Mouse (Mus musculus) heart, embryonic 13.5 days (tissue): ENCODE measurements at regions not wholly inside any gene's neighbourhood (a gene's known extent, or its start where the extent isn't known, plus 50 kb on each side); places are given as distances from the start of the nearest gene placed in this dataset.

ENCODE experiments used
- ATAC-seq: fragments of 200-750 bp; cut with Nextera tagmentation; 2 replicates; pipeline ENCODE4 v1.8.0; 2017; ENCODE audit warnings: moderate TSS enrichment; ENCODE audit not compliant: insufficient number of reproducible peaks, low FRiP score, low TSS enrichment; ENCODE audit errors: extremely low read depth
- H3K27ac ChIP-seq: fragments of 300-500 bp; sonication (generic); replicated peaks from 2 replicates; pipeline ENCODE4 v1.5.1; 2015; ENCODE audit warnings: moderate library complexity, mild to moderate bottlenecking, inconsistent platforms
- H3K27me3 ChIP-seq: fragments of 300-500 bp; sonication (generic); replicated peaks from 2 replicates; pipeline ENCODE4 v1.6.1; 2015; ENCODE audit warnings: mild to moderate bottlenecking, inconsistent platforms
- H3K36me3 ChIP-seq: fragments of 300-500 bp; sonication (generic); 2 replicates; pipeline ENCODE4 v1.6.1; 2015; ENCODE audit warnings: mild to moderate bottlenecking, inconsistent platforms
- H3K4me1 ChIP-seq: fragments of 300-500 bp; sonication (generic); 2 replicates; pipeline ENCODE4 v1.6.1; 2015; ENCODE audit warnings: inconsistent platforms
- H3K4me2 ChIP-seq: fragments of 300-500 bp; sonication (generic); 2 replicates; pipeline ENCODE4 v1.6.1; 2015; ENCODE audit warnings: inconsistent platforms, mild to moderate bottlenecking, moderate library complexity
- H3K4me3 ChIP-seq: fragments of 300-500 bp; sonication (generic); 2 replicates; pipeline ENCODE4 v1.5.1; 2015; ENCODE audit warnings: moderate library complexity, mild to moderate bottlenecking, inconsistent platforms
- H3K9ac ChIP-seq: fragments of 300-500 bp; sonication (generic); 2 replicates; pipeline ENCODE4 v1.6.1; 2015; ENCODE audit warnings: inconsistent platforms, mild to moderate bottlenecking, moderate library complexity
- H3K9me3 ChIP-seq: fragments of 300-500 bp; sonication (generic); 2 replicates; pipeline ENCODE4 v1.6.1; 2016; ENCODE audit warnings: inconsistent platforms
- WGBS: fragments of 180-500 bp; shearing (Covaris S2); methylation state at CpG from one replicate; pipeline ENCODE4 v1.1.7; 2015; ENCODE audit warnings: mixed read lengths; 5-methylcytosine and 5-hydroxymethylcytosine counted together

DNA sequence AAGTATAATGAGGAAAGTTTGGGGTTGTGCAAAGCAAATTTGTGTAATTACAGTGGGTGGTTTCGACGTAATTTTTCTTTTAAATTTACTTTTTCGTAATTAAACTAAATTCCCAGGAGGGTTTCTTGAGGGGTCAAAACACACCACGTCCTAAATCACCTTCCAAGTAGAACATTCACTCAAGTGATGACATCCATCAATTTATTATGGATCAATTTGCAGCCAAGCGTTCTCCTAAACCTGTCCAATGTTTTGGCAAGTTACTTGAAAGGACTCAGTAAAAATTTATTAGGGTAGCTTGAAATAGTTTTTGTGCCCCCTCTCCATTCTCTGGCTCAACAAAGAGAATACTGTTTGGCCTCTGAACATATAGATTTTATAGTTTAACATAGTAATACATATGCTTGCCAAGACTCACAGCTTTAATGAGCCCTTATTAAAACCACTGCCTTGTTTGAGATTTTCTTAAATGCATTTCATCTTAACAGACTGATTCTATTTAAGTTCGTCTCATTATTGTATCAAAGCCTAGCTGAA lies 94.6 kb upstream of the Robo2 start:
- Histone ChIP-seq H3K36me3 (no peaks in the 10 kb centered on the region), H3K9me3 (no peaks in the 10 kb centered on the region), H3K4me2 (no peak overlapping the region), H3K27me3 (no peaks in the 10 kb centered on the region), H3K9ac (no peak overlapping the region), H3K4me3 (no peak overlapping the region), H3K27ac (no peak overlapping the region), H3K4me1 (peaks cover 6% of the 10 kb centered on the region)
- ATAC-seq, result no peak
- WGBS, result 76% methylated on average over 6 of the region's 6 CpGs

DNA sequence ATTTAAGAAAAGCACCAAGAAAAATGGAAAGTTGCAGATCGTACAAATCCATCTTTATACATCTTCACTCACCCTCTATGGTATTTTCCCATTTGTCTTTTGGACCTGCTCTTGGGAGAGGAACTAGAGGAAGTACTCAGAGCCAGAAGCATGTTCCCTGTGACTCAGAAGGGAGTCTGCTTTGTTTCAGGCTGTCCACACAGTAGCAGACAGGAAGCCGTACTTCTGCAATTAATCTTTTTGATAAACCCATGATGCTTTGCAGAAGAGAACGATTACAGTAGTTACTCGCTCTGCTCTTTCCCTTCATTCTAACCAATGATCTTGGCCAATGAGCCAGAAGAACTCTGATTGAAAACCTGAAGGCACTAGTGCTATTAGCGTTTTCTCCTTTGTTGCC lies 92.8 kb upstream of the Robo2 start:
- Histone ChIP-seq H3K27ac (peak overlapping the region; percentile 45; the same call in 1 of the 2 replicates), H3K4me3 (no peak overlapping the region), H3K9ac (no peak overlapping the region), H3K9me3 (no peaks in the 10 kb centered on the region), H3K36me3 (no peaks in the 10 kb centered on the region), H3K4me2 (0 out of 2 replicates have a peak overlapping the region, but pooled peaks have one; percentile 5), H3K27me3 (no peaks in the 10 kb centered on the region), H3K4me1 (peaks cover 6% of the 10 kb centered on the region)
- WGBS, result 15% methylated on average over 5 of the region's 5 CpGs
- ATAC-seq, result peak; percentile 54

DNA sequence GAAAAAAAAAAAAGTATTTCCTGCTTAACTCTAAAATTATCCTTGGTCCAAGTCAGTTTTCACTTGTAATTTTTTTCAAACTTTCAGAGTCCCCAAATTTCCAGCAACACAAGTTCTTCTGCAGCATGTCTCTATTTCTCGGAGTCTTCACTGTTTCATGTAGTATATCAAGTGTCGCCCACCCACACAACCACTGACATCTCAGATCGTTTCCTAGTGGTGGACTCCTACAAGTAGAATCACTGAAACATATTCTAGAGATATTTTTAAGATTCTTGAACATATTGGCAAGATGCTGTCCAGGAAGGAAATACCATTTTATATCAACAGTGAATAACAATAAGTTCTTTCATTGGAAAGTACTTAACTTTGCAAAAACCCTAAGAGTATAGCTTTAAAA lies 89.1 kb upstream of the Robo2 start:
- ATAC-seq, result no peak
- H3K36me3 ChIP-seq, result no peaks in the 10 kb centered on the region
- H3K27me3 ChIP-seq, result no peaks in the 10 kb centered on the region
- peaks cover 6% of the 10 kb centered on the region for H3K4me1 ChIP-seq
- no peaks in the 10 kb centered on the region for H3K9me3 ChIP-seq
- H3K27ac ChIP-seq, result no peak overlapping the region
- 67% methylated on average over 3 of the region's 3 CpGs for WGBS
- H3K9ac ChIP-seq, result no peak overlapping the region
- no peak overlapping the region for H3K4me3 ChIP-seq
- no peak overlapping the region for H3K4me2 ChIP-seq

- Histone ChIP-seq H3K4me3 (no peak overlapping the region), H3K4me1 (no peaks in the 10 kb centered on the region), H3K9me3 (no peaks in the 10 kb centered on the region), H3K27ac (no peak overlapping the region), H3K9ac (no peak overlapping the region), H3K36me3 (no peaks in the 10 kb centered on the region), H3K4me2 (no peak overlapping the region), H3K27me3 (no peaks in the 10 kb centered on the region)
- ATAC-seq, result no peak
- 66% methylated on average over 6 of the region's 6 CpGs for WGBS
Observed at GRCm38 (mm10) chr16:74467745-74468420, 56.3 kb upstream of the Robo2 start.

DNA sequence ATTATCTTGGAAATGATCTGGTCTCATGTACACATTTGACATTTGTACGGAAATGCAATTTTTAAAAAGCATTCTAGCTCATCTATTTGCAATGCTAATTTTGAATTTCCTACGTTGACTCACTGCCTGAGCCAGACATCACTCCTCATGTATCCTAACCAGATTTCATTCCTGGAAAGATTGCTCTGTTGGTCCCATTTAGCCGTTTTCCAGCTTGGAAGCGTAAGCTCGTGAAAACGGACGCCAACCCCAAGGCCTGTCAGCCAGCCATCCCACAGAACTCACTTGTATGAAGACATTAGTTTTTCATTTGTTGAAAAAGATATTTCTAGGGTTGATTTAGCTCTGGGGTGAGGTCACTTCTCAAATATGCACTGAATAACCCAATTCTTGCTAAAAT lies 55.5 kb upstream of the Robo2 start:
- Histone ChIP-seq H3K4me1 (no peaks in the 10 kb centered on the region), H3K36me3 (no peaks in the 10 kb centered on the region), H3K27ac (no peak overlapping the region), H3K4me2 (no peak overlapping the region), H3K27me3 (no peaks in the 10 kb centered on the region), H3K4me3 (no peak overlapping the region), H3K9ac (no peak overlapping the region), H3K9me3 (no peaks in the 10 kb centered on the region)
- no peak for ATAC-seq
- 63% methylated on average over 7 of the region's 7 CpGs for WGBS

DNA sequence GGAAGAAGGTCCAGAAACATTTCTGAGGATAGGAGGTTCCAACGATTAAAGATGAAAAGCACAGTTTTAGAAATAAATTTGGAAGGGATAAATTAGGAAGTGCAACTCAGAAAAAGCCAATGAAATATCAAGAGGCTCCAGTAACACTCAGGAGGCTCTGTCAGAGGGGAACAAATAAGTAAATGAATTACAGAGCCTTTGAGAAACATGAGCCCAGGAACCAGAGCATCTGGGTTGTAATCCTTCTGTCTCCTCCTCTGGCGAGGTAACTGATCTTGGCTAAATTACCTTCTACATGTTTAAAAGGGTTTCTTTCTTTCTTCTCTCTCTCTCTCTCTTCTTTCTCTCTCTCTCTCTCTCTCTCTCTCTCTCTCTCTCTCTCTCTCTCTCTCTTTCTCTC lies 53.2 kb upstream of the Robo2 start:
- Histone ChIP-seq H3K4me1 (no peaks in the 10 kb centered on the region), H3K27me3 (no peaks in the 10 kb centered on the region), H3K9ac (no peak overlapping the region), H3K9me3 (no peaks in the 10 kb centered on the region), H3K36me3 (no peaks in the 10 kb centered on the region), H3K27ac (no peak overlapping the region), H3K4me3 (no peak overlapping the region), H3K4me2 (no peak overlapping the region)
- no peak for ATAC-seq
- 64% methylated on average over 2 of the region's 2 CpGs for WGBS

DNA sequence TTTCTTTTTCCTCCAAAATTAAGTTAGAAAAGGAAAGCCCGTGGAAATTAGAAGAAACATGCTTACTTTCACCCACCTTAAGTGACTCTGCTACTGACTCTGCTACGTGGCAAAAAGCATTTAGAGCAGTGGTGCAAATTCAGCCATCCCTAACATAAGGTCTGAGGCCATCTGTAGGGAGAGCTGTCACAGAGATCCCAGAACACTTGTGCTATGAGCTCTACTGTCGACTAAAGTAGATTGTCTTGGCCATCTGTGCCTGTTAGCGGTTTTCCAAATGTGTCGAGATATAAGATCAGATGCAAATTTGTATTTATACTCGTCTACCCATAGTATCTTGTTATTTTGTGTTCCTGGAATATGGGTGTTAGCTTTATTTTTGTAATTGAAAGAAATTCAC lies 52.7 kb upstream of the Robo2 start:
- no peak for ATAC-seq
- Histone ChIP-seq H3K27ac (no peak overlapping the region), H3K27me3 (no peaks in the 10 kb centered on the region), H3K9me3 (no peaks in the 10 kb centered on the region), H3K4me2 (no peak overlapping the region), H3K9ac (no peak overlapping the region), H3K4me3 (no peak overlapping the region), H3K36me3 (no peaks in the 10 kb centered on the region), H3K4me1 (no peaks in the 10 kb centered on the region)
- WGBS, result 54% methylated on average over 6 of the region's 6 CpGs

DNA sequence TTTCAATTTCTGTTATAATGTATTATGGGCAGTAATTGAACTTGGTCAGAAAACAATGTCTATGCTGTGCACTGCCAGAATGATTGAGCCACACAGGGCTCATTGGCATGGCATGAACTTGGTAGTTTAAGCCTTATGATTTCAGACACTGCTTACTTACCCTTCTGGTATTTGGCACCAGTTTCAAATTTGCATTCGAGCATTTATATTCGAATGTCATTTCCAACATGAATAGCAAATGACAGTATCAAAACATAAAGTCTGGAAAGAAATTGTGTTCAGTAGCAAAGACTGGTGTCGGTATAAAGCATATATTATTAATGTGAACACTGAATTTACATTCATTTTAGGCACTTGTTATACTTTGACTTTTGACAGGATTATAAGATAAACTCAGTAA lies 50.8 kb upstream of the Robo2 start:
- no peak overlapping the region for H3K4me3 ChIP-seq
- no peak overlapping the region for H3K9ac ChIP-seq
- H3K36me3 ChIP-seq, result no peaks in the 10 kb centered on the region
- H3K4me2 ChIP-seq, result no peak overlapping the region
- ATAC-seq, result no peak
- WGBS, result 86% methylated on average over 3 of the region's 3 CpGs
- H3K27me3 ChIP-seq, result no peaks in the 10 kb centered on the region
- no peaks in the 10 kb centered on the region for H3K9me3 ChIP-seq
- H3K4me1 ChIP-seq, result no peaks in the 10 kb centered on the region
- no peak overlapping the region for H3K27ac ChIP-seq
